Mouse (Mus musculus): Measurements from ENCODE around the gene Slc16a3. TPM values are rescaled to one million over a fixed set of nuclear protein-coding genes. Genes with fewer than 3 reads are reported as not detected.

The Slc16a3 gene
- total RNA-seq, 2 experiments from 2014 or later = 1.6 to 1.9 TPM

DNA sequence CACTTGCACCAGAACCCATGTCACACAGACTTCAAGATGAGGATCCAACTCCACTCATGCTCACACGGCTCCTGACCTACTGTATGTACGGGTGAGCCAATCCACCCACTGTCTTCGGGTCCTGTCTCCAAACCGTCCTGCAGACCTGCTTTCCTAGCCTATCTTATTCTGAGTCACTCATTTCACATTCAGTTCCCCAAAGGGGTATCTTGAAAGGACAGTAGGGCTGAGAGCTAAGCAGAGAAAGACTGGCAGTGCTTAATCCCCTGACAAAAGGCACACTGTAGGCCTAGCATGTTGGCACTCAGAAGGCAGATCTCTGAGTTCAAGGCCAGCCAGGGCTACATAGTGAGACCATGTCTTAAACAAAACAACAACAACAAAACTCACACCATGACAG is 40.1 kb downstream of the Slc16a3 start:
- TF ChIP-seq CTCF (conservative IDR thresholded peaks at IDR 0.05) = no peak
- Histone ChIP-seq H3K27ac (no peak overlapping the region), H3K4me3 (peak overlapping the region; percentile 98; the same call in 1 of the 2 replicates)
- no peak for DNase-seq (ENCODE audit: low spot score in 2 of 2)

DNA sequence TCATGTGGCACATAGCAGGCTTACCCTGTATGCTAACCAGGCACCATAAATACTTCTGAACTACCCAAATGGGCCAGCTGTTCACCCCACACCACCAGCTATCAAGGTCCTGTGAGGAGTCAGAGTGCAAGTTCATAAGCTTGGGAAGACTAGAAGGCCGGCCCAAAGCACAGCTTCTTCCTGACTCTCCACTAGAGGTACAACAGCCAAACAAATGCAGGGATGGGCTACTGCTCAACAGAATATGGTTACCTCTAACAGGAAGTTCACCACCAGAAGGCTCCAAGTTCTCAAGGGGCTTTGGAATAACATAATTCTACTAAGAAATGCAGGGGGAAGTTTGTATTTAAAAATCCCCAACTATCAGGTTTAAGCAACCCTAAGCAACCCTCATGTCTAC is 41.2 kb downstream of the Slc16a3 start:
- TF ChIP-seq CTCF (conservative IDR thresholded peaks at IDR 0.05) = 0 out of 2 replicates have a peak, but pooled peaks have one; percentile 11
- no peak for DNase-seq (ENCODE audit: low spot score in 2 of 2)
- H3K27ac ChIP-seq = peak overlapping the region; percentile 99

DNA sequence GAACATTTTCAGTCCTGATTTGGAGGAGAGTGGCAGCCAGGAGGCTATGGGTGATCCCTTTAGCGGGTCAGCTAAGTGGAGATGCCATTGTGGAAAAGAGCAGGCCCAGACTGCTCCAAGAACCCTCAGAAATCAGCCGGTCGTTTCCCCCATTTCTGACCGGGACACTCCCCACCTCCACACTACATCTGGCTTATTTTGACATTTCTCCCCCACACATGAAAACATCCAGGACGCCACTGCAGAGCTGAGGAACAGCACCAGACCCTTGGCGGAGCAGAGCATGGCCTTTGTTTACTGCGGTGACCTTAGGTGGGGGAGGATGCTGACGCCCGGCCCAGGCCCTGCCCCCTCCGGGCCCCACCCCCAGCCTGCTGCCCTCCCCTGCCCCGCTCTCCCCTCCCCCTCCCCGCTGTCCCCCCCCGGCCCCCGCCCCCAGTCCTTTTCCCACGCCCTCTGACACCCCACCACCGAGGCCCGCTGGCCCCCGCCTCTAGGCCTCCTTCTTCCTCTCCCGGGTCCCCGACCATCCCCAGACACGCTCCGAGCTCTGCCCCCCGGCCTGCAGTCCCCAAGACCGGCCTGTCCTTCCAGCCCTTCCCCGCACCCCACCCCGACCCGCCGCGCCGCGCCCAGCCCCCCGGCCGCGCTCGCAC is 42.0 kb downstream of the Slc16a3 start:
- peak overlapping the region; percentile 98 for H3K4me3 ChIP-seq
- DNase-seq (ENCODE audit: low spot score in 2 of 2) = no peak
- peak overlapping the region; percentile 99 for H3K27ac ChIP-seq
- no peak for TF ChIP-seq CTCF (conservative IDR thresholded peaks at IDR 0.05)

More for the DNA sequence above, 41.2 kb downstream of the Slc16a3 start:
- H3K4me3 ChIP-seq = peak overlapping the region; percentile 98

DNA sequence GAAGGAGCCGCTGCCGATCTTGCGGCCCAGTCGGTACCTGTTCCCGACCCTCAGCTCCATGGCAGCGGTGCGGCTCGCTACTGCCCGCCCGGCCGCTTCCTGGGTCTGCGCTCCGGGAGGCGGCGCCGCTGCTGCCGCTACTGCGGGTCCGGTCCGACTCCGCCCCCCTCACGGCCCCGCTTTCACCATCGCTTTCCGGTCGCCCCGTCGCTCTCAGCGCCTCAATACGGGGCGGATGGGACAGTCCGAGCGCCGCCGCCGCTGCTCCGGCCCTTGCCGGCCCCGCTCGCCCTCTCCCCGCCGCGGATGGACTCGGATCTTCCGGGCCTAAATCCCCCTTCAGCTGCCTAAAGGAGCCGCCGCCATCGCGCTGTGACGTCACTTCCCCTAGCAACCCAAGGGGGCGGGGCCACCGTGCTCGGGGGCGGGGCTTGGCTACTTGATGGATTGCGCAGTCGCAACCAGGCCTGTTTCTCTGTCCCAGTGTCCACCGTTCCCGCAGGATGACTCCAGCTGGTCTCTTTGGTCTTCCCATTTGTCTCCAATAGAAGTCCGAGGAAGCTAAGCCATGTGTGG is 42.8 kb downstream of the Slc16a3 start, which contains the start of gene Csnk1d:
Csnk1d (minus strand) TSS at position 380 of the 576 bp plus-strand sequence.
- Histone ChIP-seq H3K4me3 (peak within 1 kb of the TSS; percentile 98), H3K27ac (peak within 1 kb of the TSS; percentile 99)
- peak; percentile 97 to 99 for DNase-seq (ENCODE audit: low spot score in 2 of 2)
- no peak; the same call in 1 of the 2 replicates for TF ChIP-seq CTCF (conservative IDR thresholded peaks at IDR 0.05)

DNA sequence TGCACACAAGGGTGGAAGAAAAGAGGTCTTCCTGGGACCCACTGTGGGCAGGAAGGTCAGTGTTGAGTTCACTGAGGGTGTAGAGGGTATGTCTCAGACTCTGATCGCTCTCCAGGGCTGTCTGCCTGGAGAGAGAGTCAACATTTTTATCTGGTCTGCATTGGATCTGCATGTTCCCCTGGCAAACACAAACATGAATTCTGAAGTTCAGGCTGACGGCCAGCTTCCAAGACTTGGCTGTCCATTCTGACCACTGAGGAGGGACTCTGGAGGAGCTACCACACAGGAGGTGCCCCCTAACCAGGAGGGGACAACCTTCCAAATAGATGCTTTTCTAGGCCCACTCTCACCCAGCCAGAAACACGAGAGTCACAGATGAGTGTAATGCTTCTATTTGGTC is 43.5 kb downstream of the Slc16a3 start:
- no peak for TF ChIP-seq CTCF (conservative IDR thresholded peaks at IDR 0.05)
- no peak for DNase-seq (ENCODE audit: low spot score in 2 of 2)
- peak overlapping the region; percentile 98 for H3K4me3 ChIP-seq
- peak overlapping the region; percentile 99 for H3K27ac ChIP-seq

DNA sequence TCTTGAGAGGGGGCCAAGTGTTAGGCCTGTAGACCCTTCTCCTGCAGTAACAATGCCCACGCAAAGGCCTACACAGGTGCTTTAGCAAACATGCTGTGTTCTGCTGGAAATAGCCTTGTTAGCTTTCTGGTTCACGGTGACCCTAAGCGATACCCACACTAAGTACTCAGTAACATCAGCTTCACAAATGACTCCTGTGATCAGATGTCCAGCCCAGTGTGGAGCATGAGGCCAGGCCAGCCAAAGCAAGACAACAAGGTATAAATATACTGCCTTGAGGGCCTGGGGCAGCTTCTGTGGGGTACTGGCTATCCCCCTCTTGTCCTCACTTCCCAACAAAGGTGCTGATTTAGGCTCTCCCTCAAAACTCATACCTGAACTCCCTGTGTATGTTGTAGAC is 44.8 kb downstream of the Slc16a3 start:
- DNase-seq (ENCODE audit: low spot score in 2 of 2) = no peak
- no peak overlapping the region for H3K4me3 ChIP-seq
- no peak overlapping the region for H3K27ac ChIP-seq
- no peak for TF ChIP-seq CTCF (conservative IDR thresholded peaks at IDR 0.05)

DNA sequence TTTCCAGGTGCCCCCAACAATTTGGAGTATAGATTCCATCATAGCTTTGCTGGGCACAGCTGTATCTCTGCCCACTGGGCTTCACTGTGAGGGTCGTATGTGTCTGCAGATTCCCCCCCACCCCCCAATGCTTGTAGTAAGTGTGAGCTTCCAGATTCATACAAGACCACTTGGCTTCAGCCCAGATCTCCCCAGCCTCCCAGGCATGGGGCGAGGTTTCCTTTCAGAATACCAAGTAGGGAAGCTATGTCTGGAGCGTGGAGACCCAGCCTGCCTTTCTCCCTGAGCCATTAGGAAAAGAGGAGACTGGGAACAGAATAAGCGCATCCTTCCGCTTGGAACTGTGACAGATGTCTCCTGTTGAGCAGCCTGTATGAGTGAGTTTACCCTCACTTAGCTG is 45.3 kb downstream of the Slc16a3 start:
- Histone ChIP-seq H3K27ac (no peak overlapping the region), H3K4me3 (no peak overlapping the region)
- no peak for DNase-seq (ENCODE audit: low spot score in 2 of 2)
- TF ChIP-seq CTCF (conservative IDR thresholded peaks at IDR 0.05) = no peak

DNA sequence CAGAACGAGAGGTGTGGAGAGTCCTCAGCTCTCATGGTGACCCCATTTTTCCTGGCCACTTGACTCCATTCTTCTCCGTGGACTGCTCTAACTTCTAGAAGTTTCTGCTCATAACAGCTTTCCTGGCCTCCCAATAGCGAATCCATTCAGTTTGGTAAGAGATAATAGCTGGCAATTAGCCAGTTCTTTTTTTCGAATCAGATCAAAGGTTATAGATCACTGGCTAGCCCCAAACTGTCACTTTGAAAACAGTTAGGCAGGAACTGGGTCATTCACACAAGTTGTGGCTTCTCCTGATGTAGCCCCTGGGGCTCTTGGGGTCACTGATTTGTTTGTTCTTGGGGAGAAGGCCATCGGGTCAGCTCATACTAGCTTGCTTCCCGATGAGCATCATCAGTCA is 46.5 kb downstream of the Slc16a3 start:
- no peak overlapping the region for H3K4me3 ChIP-seq
- DNase-seq (ENCODE audit: low spot score in 2 of 2) = no peak
- no peak overlapping the region for H3K27ac ChIP-seq
- TF ChIP-seq CTCF (conservative IDR thresholded peaks at IDR 0.05) = no peak

DNA sequence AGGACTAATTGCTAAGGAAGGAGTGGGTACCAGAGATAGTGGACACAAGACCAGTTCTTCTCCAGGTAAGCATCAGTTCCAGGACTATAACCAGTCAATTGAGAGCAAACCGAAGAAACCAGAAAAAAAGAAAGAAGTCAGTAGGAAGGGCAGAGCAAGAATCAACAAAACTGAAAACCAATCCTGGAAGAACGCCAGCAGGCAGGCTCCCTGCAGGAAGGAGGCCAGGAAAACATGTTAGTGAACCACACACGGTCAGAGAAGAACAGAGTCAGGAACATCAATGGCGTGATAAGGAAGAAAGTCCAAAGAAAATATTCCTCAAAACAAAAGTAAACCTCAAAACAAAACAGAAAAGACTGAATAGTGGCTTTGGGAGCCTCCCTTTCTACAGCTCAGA is 53.7 kb downstream of the Slc16a3 start:
- H3K27ac ChIP-seq = no peak overlapping the region
- no peak for DNase-seq (ENCODE audit: low spot score in 2 of 2)
- no peak for TF ChIP-seq CTCF (conservative IDR thresholded peaks at IDR 0.05)
- no peak overlapping the region for H3K4me3 ChIP-seq

DNA sequence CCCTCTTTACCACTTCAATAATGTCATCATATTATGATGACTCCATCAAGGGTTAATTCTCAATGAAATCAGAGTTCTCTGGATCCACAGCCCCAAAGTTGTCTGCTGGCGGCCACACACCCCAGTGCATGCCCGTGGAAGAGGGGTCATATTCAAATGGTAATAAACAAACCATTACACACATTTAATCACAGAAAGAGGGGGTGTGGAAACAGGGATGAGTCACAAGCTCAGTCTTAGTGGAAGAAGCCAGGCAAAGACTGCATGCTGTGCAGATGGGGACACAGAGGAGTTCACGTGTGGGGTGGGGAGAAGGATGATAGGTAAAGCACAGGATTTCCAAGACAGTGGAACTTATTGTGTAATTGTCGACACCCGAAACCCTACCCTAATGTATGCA is 56.0 kb downstream of the Slc16a3 start:
- Histone ChIP-seq H3K4me3 (no peak overlapping the region), H3K27ac (no peak overlapping the region)
- DNase-seq (ENCODE audit: low spot score in 2 of 2) = no peak
- no peak for TF ChIP-seq CTCF (conservative IDR thresholded peaks at IDR 0.05)

DNA sequence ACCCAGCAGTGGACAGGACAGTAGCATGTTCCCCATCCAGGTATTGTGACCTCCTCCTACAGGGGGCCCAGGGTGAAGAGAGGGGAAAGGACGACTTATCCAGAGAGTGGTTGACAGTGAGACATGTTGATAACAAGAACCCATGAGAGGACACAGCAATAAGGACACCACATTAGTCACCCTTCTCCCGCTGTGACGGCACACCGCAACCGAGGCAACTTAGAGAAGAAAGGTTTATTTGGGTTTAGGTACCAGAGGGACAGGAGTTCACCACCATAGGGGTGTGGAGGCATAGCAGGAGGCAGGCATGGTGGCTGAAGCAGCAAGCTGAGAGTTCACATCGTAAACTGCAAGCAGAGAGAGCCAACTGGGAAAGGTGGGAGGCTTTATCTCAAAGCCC is 57.9 kb downstream of the Slc16a3 start:
- no peak overlapping the region for H3K4me3 ChIP-seq
- TF ChIP-seq CTCF (conservative IDR thresholded peaks at IDR 0.05) = no peak
- H3K27ac ChIP-seq = no peak overlapping the region
- no peak for DNase-seq (ENCODE audit: low spot score in 2 of 2)

DNA sequence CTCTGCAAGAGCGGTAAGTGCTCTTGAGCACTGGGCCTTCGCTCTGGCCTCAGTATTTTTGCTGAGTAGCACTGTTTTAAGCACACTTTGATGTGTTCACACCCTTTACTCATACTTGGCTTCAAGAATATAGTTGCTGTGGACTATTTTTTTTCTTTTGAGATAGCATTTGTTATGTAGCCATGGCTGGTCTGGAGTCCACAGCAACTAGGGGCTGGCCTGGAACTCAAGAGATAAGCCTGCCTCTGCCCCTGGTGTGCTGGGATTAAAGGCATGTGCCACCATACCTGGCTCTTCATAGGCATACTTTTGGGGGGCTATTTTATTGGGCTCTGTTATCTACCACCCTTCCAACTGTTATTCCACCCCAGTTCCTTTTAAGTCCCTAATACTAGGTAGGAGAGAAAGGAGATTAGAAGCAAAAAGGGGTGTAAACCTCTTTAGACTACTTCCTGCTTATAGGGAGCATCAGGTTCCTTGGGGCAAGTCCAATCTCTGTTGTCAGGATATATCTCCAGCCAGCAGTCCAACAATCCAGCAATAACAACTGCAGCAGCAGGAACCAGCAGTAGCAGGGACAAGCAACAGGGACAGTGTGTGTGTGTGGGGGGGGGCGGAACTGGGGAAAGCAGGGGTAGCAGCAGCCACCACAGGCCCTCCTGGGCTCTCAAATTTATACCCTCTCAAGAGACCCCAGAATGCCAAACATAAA is 61.9 kb downstream of the Slc16a3 start:
- Histone ChIP-seq H3K27ac (no peak overlapping the region), H3K4me3 (no peak overlapping the region)
- no peak for TF ChIP-seq CTCF (conservative IDR thresholded peaks at IDR 0.05)
- DNase-seq (ENCODE audit: low spot score in 2 of 2) = no peak

Other genes with a start within 250 kb of the Slc16a3 start
- 10 to 100 TPM; 13.1 to 16.9 TPM for gene Cenpx, start 234.7 kb upstream of the Slc16a3 start, total RNA-seq (2021)
- 10 to 100 TPM; 60.0 to 70.4 TPM for gene Lrrc45, start 234.6 kb upstream of the Slc16a3 start, total RNA-seq (2021)
- 10 to 100 TPM; 36.4 to 38.2 TPM for gene Rac3, start 227.0 kb upstream of the Slc16a3 start, total RNA-seq (2021)
- 10 to 100 TPM in 1 of 2 experiments, 1 to 10 TPM in 1; 9.9 to 11.3 TPM for gene Dcxr, start 221.2 kb upstream of the Slc16a3 start, total RNA-seq (2021)
- 1 to 10 TPM; 1.3 to 4.9 TPM for gene Cbr2, start 216.4 kb upstream of the Slc16a3 start, total RNA-seq (2021)
- 10 to 100 TPM; 20.8 to 24.1 TPM for gene Hmga1b, start 185.7 kb upstream of the Slc16a3 start, total RNA-seq (2021)
- gene Rfng, start 164.3 kb upstream of the Slc16a3 start, total RNA-seq (2021) = 10 to 100 TPM; 67.7 to 69.7 TPM
- gene Gps1, start 164.2 kb upstream of the Slc16a3 start, total RNA-seq (2021) = 100 to 1,000 TPM; 150 to 153 TPM
- 10 to 100 TPM; 45.6 to 46.2 TPM for gene Dus1l, start 152.1 kb upstream of the Slc16a3 start, total RNA-seq (2021)
- 100 to 1,000 TPM; 184 to 185 TPM for gene Fasn, start 123.9 kb upstream of the Slc16a3 start, total RNA-seq (2021)
- 1 to 10 TPM; 8.4 to 8.7 TPM for gene Ccdc57, start 15.6 kb upstream of the Slc16a3 start, total RNA-seq (2021)
- 100 to 1,000 TPM; 133 to 136 TPM for gene Csnk1d, start 42.9 kb downstream of the Slc16a3 start, total RNA-seq (2021)
- gene Cd7, start 90.9 kb downstream of the Slc16a3 start, total RNA-seq (2021) = not detected
- gene Sectm1b, start 115.1 kb downstream of the Slc16a3 start, total RNA-seq (2021) = not detected
- gene Sectm1a, start 132.7 kb downstream of the Slc16a3 start, total RNA-seq (2021) = not detected
- gene Tex19.2, start 170.2 kb downstream of the Slc16a3 start, total RNA-seq (2021) = not detected
- gene Tex19.1, start 197.7 kb downstream of the Slc16a3 start, total RNA-seq (2021) = not detected
- gene Uts2r, start 211.8 kb downstream of the Slc16a3 start, total RNA-seq (2021) = under 1 TPM in 1 of 2 experiments, not detected in 1; 0.27 TPM

Data from layer of hippocampus, adult 2 months (tissue).